Mouse (Mus musculus) thymus, adult 2 months (tissue): ENCODE results near the gene Pkp2. TPM values are rescaled to one million over a fixed set of nuclear protein-coding genes. Genes with fewer than 3 reads are reported as not detected.
"Not testable (repeated sequence)": the region's sequence is repeated elsewhere in the genome, so short reads cannot be mapped to it uniquely, and the experiment has no call there.

Experiments used
- DNase-seq: peaks from one replicate; pipeline ENCODE4 v3.0.0; 2021
- H3K27ac ChIP-seq: fragments of 200-500 bp; 2 replicates; pipeline ENCODE4 v1.5.1; 2012; ENCODE audit warnings: low read length, control low read depth; ENCODE audit not compliant: control insufficient read depth, insufficient read depth
- H3K27me3 ChIP-seq: fragments of 200-500 bp; 2 replicates; pipeline ENCODE4 v1.6.1; 2012; ENCODE audit warnings: mild to moderate bottlenecking, low read length, moderate library complexity, mixed read lengths; ENCODE audit not compliant: control insufficient read depth, insufficient read depth
- H3K36me3 ChIP-seq: fragments of 200-500 bp; 2 replicates; pipeline ENCODE4 v1.6.1; 2012; ENCODE audit warnings: mild to moderate bottlenecking, low read length, moderate library complexity; ENCODE audit not compliant: control insufficient read depth, insufficient read depth
- H3K4me1 ChIP-seq: fragments of 200-500 bp; replicated peaks from 2 replicates; pipeline ENCODE4 v1.6.1; 2012; ENCODE audit warnings: low read length; ENCODE audit not compliant: control insufficient read depth, insufficient read depth
- H3K4me3 ChIP-seq: fragments of 200-500 bp; 2 replicates; pipeline ENCODE4 v1.5.1; 2012; ENCODE audit warnings: mild to moderate bottlenecking, low read length, control low read depth, moderate library complexity; ENCODE audit not compliant: control insufficient read depth, insufficient read depth
- CTCF ChIP-seq: fragments of 200-500 bp; IDR thresholded peaks from 2 replicates; pipeline ENCODE4 v1.5.1; 2012; ENCODE audit warnings: mild to moderate bottlenecking, control low read depth, low read length, moderate library complexity, borderline replicate concordance; ENCODE audit not compliant: control insufficient read depth, poor library complexity, insufficient read depth; ENCODE audit errors: extremely low read depth
- POLR2A ChIP-seq: fragments of 200-500 bp; IDR thresholded peaks from 2 replicates; pipeline ENCODE4 v1.6.1; 2012; ENCODE audit warnings: mild to moderate bottlenecking, low read length, control low read depth, moderate library complexity; ENCODE audit not compliant: control insufficient read depth, poor library complexity, insufficient read depth; ENCODE audit errors: extremely low read depth
- WGBS: fragments of 180-500 bp; shearing (Covaris S2); methylation state at CpG from one replicate; pipeline ENCODE4 v1.1.7; 2018; 5-methylcytosine and 5-hydroxymethylcytosine counted together
- polyA plus RNA-seq: library from polyadenylated mRNA; depleted of rRNA; stranded (reverse); fragments of >200 nt; gene quantifications from 2 replicates; pipeline ENCODE4 v1.2.3, GENCODE M21; 2012; rRNA removed

Gene Pkp2
- 1.2 and 4.5 TPM in 2 replicates for polyA plus RNA-seq

GRCm38 (mm10) chr16:16213079-16213760 lies at the start of gene Pkp2:
Gene Pkp2, plus strand, starts transcription at chr16:16213318.
- Histone ChIP-seq H3K27ac (no peak within 1 kb of the TSS), H3K4me1 (peaks cover 4% of the 10 kb centered on the region; the same call in 1 of the 2 replicates), H3K4me3 (peak within 1 kb of the TSS; percentile 42), H3K27me3 (peaks cover 11% of the 10 kb centered on the region), H3K36me3 (no peaks in the 10 kb centered on the region)
- WGBS = under 1% methylated on average over 59 of the region's 59 CpGs
- no peak for TF ChIP-seq POLR2A
- TF ChIP-seq CTCF = no peak
- DNase-seq = peak; percentile 38

- WGBS = 68% methylated on average over 17 of the region's 17 CpGs
- Histone ChIP-seq H3K4me1 (no peaks in the 10 kb centered on the region), H3K4me3 (no peak overlapping the region), H3K36me3 (no peaks in the 10 kb centered on the region), H3K27ac (no peak overlapping the region), H3K27me3 (no peaks in the 10 kb centered on the region)
- no peak for TF ChIP-seq POLR2A
- no peak for DNase-seq
Measured at GRCm38 (mm10) chr16:16197374-16197773, 15.7 kb upstream of the Pkp2 start.

GRCm38 (mm10) chr16:16201991-16202390 lies 11.1 kb upstream of the Pkp2 start:
- peak; percentile 7 for DNase-seq

GRCm38 (mm10) chr16:16204648-16205047 lies 8.5 kb upstream of the Pkp2 start:
- H3K27me3 ChIP-seq = no peaks in the 10 kb centered on the region
- no peaks in the 10 kb centered on the region for H3K36me3 ChIP-seq
- no peak for DNase-seq
- H3K27ac ChIP-seq = no peak overlapping the region
- 30% methylated on average over 1 of the region's 1 CpGs for WGBS
- H3K4me1 ChIP-seq = no peaks in the 10 kb centered on the region
- no peak overlapping the region for H3K4me3 ChIP-seq
- no peak for TF ChIP-seq CTCF
- TF ChIP-seq POLR2A = no peak

More at GRCm38 (mm10) chr16:16201991-16202390, 11.1 kb upstream of the Pkp2 start:
- not testable (repeated sequence) for H3K36me3 ChIP-seq, H3K27ac ChIP-seq, H3K4me3 ChIP-seq, H3K27me3 ChIP-seq, H3K4me1 ChIP-seq
- WGBS = 31% methylated on average over 8 of the region's 8 CpGs

- Histone ChIP-seq H3K27me3 (peaks cover 11% of the 10 kb centered on the region), H3K4me3 (no peak overlapping the region), H3K36me3 (no peaks in the 10 kb centered on the region), H3K27ac (no peak overlapping the region), H3K4me1 (peaks cover 4% of the 10 kb centered on the region; the same call in 1 of the 2 replicates)
- 6% methylated on average over 7 of the region's 7 CpGs for WGBS
- TF ChIP-seq CTCF (no peak), POLR2A (no peak)
- DNase-seq = no peak
Measured at GRCm38 (mm10) chr16:16212723-16213078, 417 bp upstream of the Pkp2 start.

GRCm38 (mm10) chr16:16213761-16214305 lies 715 bp downstream of the Pkp2 start:
- TF ChIP-seq POLR2A = no peak
- TF ChIP-seq CTCF = no peak
- Histone ChIP-seq H3K36me3 (no peaks in the 10 kb centered on the region), H3K27ac (no peak overlapping the region), H3K27me3 (peaks cover 11% of the 10 kb centered on the region), H3K4me1 (peaks cover 4% of the 10 kb centered on the region; the same call in 1 of the 2 replicates), H3K4me3 (peak overlapping the region; percentile 42)
- 4% methylated on average over 17 of the region's 17 CpGs for WGBS
- DNase-seq = no peak

- DNase-seq = no peak
- Histone ChIP-seq H3K4me3 (no peak overlapping the region), H3K27ac (no peak overlapping the region), H3K4me1 (peaks cover 4% of the 10 kb centered on the region; the same call in 1 of the 2 replicates), H3K27me3 (peaks cover 11% of the 10 kb centered on the region), H3K36me3 (no peaks in the 10 kb centered on the region)
- WGBS = 28% methylated on average over 11 of the region's 11 CpGs
- TF ChIP-seq CTCF (no peak), POLR2A (no peak)
Measured at GRCm38 (mm10) chr16:16215645-16216387, 2.7 kb downstream of the Pkp2 start.
